Mouse (Mus musculus): ENCODE results near the gene Cdc42bpg. TPM values are rescaled to one million over a fixed set of nuclear protein-coding genes. Genes with fewer than 3 reads are reported as not detected.

Cdc42bpg gene
- total and polyA plus RNA-seq, 3 experiments: 7.0 to 13.9 (median 11.7) TPM

GRCm38 (mm10) chr19:6331719-6332516 is 25.7 kb downstream of the Cdc42bpg start:
- H3K9ac ChIP-seq (ENCODE audit: low read depth, low read length): no peak overlapping the region
- no peaks in the 10 kb centered on the region for H3K27me3 ChIP-seq (ENCODE audit: control insufficient read depth, insufficient read depth, low read length)
- peak overlapping the region; percentile 24; the same call in 1 of the 2 replicates for H3K27ac ChIP-seq
- intact Hi-C loops (cut with DNase I): loop anchor here (1.0 to 10.0 kb wide), 4 partner anchors 25 to 367 kb away; partner anchors contain the start of genes Cdca5, Gm28374, Pola2 and Tmem262
- peaks cover 7% of the 10 kb centered on the region for H3K4me1 ChIP-seq (ENCODE audit: control insufficient read depth, insufficient read depth, low read length)
- no peak for TF ChIP-seq POLR2A (IDR thresholded peaks at IDR 0.05; ENCODE audit: insufficient read depth, low read depth, low read length)
- TF ChIP-seq CTCF (IDR thresholded peaks at IDR 0.05): peak; percentile 98; the same call in 1 of the 2 replicates
- no peak for TF ChIP-seq EP300 (IDR thresholded peaks at IDR 0.05; ENCODE audit: insufficient read depth, low read depth, low read length)
- no peak overlapping the region for H3K4me3 ChIP-seq
- peak in 1 of 2 experiments; percentile 57 for DNase-seq
- WGBS: 17% methylated on average over 13 of the region's 13 CpGs
- H3K79me2 ChIP-seq (replicated peaks; ENCODE audit: control insufficient read depth, insufficient read depth, low read length): no peaks in the 10 kb centered on the region; the same call in 1 of the 2 replicates
- no peaks in the 10 kb centered on the region for H3K36me3 ChIP-seq (ENCODE audit: control insufficient read depth, insufficient read depth, low read length)

GRCm38 (mm10) chr19:6333761-6334595 is 27.7 kb downstream of the Cdc42bpg start:
- Histone ChIP-seq H3K4me3 (no peak overlapping the region; the same call in 1 of the 2 replicates), H3K4me1 (ENCODE audit: control insufficient read depth, insufficient read depth, low read length) (peaks cover 7% of the 10 kb centered on the region), H3K9ac (ENCODE audit: low read depth, low read length) (peak overlapping the region; percentile 31; the same call in 1 of the 2 replicates), H3K79me2 (replicated peaks; ENCODE audit: control insufficient read depth, insufficient read depth, low read length) (no peaks in the 10 kb centered on the region; the same call in 1 of the 2 replicates), H3K36me3 (ENCODE audit: control insufficient read depth, insufficient read depth, low read length) (no peaks in the 10 kb centered on the region), H3K27me3 (ENCODE audit: control insufficient read depth, insufficient read depth, low read length) (no peaks in the 10 kb centered on the region), H3K27ac (peak overlapping the region; percentile 74)
- intact Hi-C loops (cut with DNase I): loop anchor here (10.0 kb wide), 2 partner anchors 249 to 369 kb away; partner anchors contain the start of genes Cdca5, Gm28374, Pola2 and Tmem262
- 62% methylated on average over 9 of the region's 9 CpGs for WGBS
- DNase-seq: no peak
- TF ChIP-seq CTCF (IDR thresholded peaks at IDR 0.05): no peak
- no peak for TF ChIP-seq EP300 (IDR thresholded peaks at IDR 0.05; ENCODE audit: insufficient read depth, low read depth, low read length)
- no peak for TF ChIP-seq POLR2A (IDR thresholded peaks at IDR 0.05; ENCODE audit: insufficient read depth, low read depth, low read length)

- 0 out of 2 replicates have a peak, but pooled peaks have one; percentile 42 for TF ChIP-seq EP300 (IDR thresholded peaks at IDR 0.05; ENCODE audit: insufficient read depth, low read depth, low read length)
- TF ChIP-seq POLR2A (IDR thresholded peaks at IDR 0.05; ENCODE audit: insufficient read depth, low read depth, low read length): peak; percentile 75
- TF ChIP-seq CTCF (IDR thresholded peaks at IDR 0.05): peak; percentile 73
- no peaks in the 10 kb centered on the region for H3K36me3 ChIP-seq (ENCODE audit: control insufficient read depth, insufficient read depth, low read length)
- peak within 1 kb of the TSS; percentile 79 for H3K27ac ChIP-seq
- H3K4me1 ChIP-seq (ENCODE audit: control insufficient read depth, insufficient read depth, low read length): peaks cover 9% of the 10 kb centered on the region
- H3K27me3 ChIP-seq (ENCODE audit: control insufficient read depth, insufficient read depth, low read length): no peaks in the 10 kb centered on the region
- peak within 1 kb of the TSS; percentile 97 for H3K4me3 ChIP-seq
- WGBS: under 1% methylated on average over 43 of the region's 43 CpGs
- H3K9ac ChIP-seq (ENCODE audit: low read depth, low read length): peak within 1 kb of the TSS; percentile 83
- peak; percentile 92 to 96 for DNase-seq
- H3K79me2 ChIP-seq (replicated peaks; ENCODE audit: control insufficient read depth, insufficient read depth, low read length): no peaks in the 10 kb centered on the region; the same call in 1 of the 2 replicates
- intact Hi-C loops (cut with DNase I): loop anchor here (10.0 kb wide), 2 partner anchors 250 to 370 kb away; partner anchors contain the start of genes Cdca5, Gm28374, Pola2 and Tmem262
Measured at GRCm38 (mm10) chr19:6334673-6335457, 28.6 kb downstream of the Cdc42bpg start, which contains the start of gene Men1. TSS of gene Men1 (plus strand) at chr19:6334979.

- no peaks in the 10 kb centered on the region; the same call in 1 of the 2 replicates for H3K79me2 ChIP-seq (replicated peaks; ENCODE audit: control insufficient read depth, insufficient read depth, low read length)
- peak overlapping the region; percentile 83 for H3K9ac ChIP-seq (ENCODE audit: low read depth, low read length)
- peaks cover 9% of the 10 kb centered on the region for H3K4me1 ChIP-seq (ENCODE audit: control insufficient read depth, insufficient read depth, low read length)
- DNase-seq: no peak
- TF ChIP-seq POLR2A (IDR thresholded peaks at IDR 0.05; ENCODE audit: insufficient read depth, low read depth, low read length): no peak
- peak overlapping the region; percentile 79 for H3K27ac ChIP-seq
- under 1% methylated on average over 25 of the region's 25 CpGs for WGBS
- intact Hi-C loops (cut with DNase I): loop anchor here (10.0 kb wide), 2 partner anchors 251 to 371 kb away; partner anchors contain the start of genes Cdca5, Gm28374, Pola2 and Tmem262
- peak overlapping the region; percentile 97 for H3K4me3 ChIP-seq
- no peaks in the 10 kb centered on the region for H3K27me3 ChIP-seq (ENCODE audit: control insufficient read depth, insufficient read depth, low read length)
- no peaks in the 10 kb centered on the region for H3K36me3 ChIP-seq (ENCODE audit: control insufficient read depth, insufficient read depth, low read length)
Measured at GRCm38 (mm10) chr19:6335458-6335827, 29.2 kb downstream of the Cdc42bpg start.

GRCm38 (mm10) chr19:6336920-6337319 is 30.7 kb downstream of the Cdc42bpg start:
- no peaks in the 10 kb centered on the region for H3K27me3 ChIP-seq (ENCODE audit: control insufficient read depth, insufficient read depth, low read length)
- WGBS: 95% methylated on average over 10 of the region's 10 CpGs
- H3K9ac ChIP-seq (ENCODE audit: low read depth, low read length): no peak overlapping the region
- no peaks in the 10 kb centered on the region; the same call in 1 of the 2 replicates for H3K79me2 ChIP-seq (replicated peaks; ENCODE audit: control insufficient read depth, insufficient read depth, low read length)
- no peaks in the 10 kb centered on the region for H3K36me3 ChIP-seq (ENCODE audit: control insufficient read depth, insufficient read depth, low read length)
- H3K27ac ChIP-seq: no peak overlapping the region
- H3K4me3 ChIP-seq: no peak overlapping the region
- DNase-seq: no peak
- TF ChIP-seq CTCF (IDR thresholded peaks at IDR 0.05): no peak
- intact Hi-C loops (cut with DNase I): loop anchor here (10.0 kb wide), 2 partner anchors 252 to 372 kb away; partner anchors contain the start of genes Cdca5, Gm28374, Pola2 and Tmem262
- peaks cover 7% of the 10 kb centered on the region for H3K4me1 ChIP-seq (ENCODE audit: control insufficient read depth, insufficient read depth, low read length)
